Mouse (Mus musculus) heart, embryonic 12.5 days (tissue): ENCODE data around the gene Dgkb. TPM values are rescaled to one million over a fixed set of nuclear protein-coding genes. Genes with fewer than 3 reads are reported as not detected.

Experiments
- ATAC-seq: fragments of 200-750 bp; cut with Nextera tagmentation; 2 replicates; pipeline ENCODE4 v1.8.0; 2017; ENCODE audit warnings: moderate TSS enrichment, moderate library complexity; ENCODE audit not compliant: insufficient number of reproducible peaks, low FRiP score
- H3K27ac ChIP-seq: fragments of 300-500 bp; sonication (generic); 2 replicates; pipeline ENCODE4 v1.5.1; 2016; ENCODE audit warnings: mild to moderate bottlenecking, moderate library complexity; ENCODE audit not compliant: poor library complexity, severe bottlenecking
- H3K27me3 ChIP-seq: fragments of 300-500 bp; sonication (generic); replicated peaks from 2 replicates; pipeline ENCODE4 v1.6.1; 2016; ENCODE audit warnings: mild to moderate bottlenecking, moderate library complexity
- H3K36me3 ChIP-seq: fragments of 300-500 bp; sonication (generic); 2 replicates; pipeline ENCODE4 v1.6.1; 2016; ENCODE audit warnings: mild to moderate bottlenecking, moderate library complexity
- H3K4me1 ChIP-seq: fragments of 300-500 bp; sonication (generic); replicated peaks from 2 replicates; pipeline ENCODE4 v1.6.1; 2016; ENCODE audit warnings: mild to moderate bottlenecking
- H3K4me2 ChIP-seq: fragments of 300-500 bp; sonication (generic); 2 replicates; pipeline ENCODE4 v1.6.1; 2016; ENCODE audit warnings: mild to moderate bottlenecking, moderate library complexity
- H3K4me3 ChIP-seq: fragments of 300-500 bp; sonication (generic); 2 replicates; pipeline ENCODE4 v1.5.1; 2016; ENCODE audit warnings: mild to moderate bottlenecking
- H3K9ac ChIP-seq: fragments of 300-500 bp; sonication (generic); 2 replicates; pipeline ENCODE4 v1.6.1; 2016; ENCODE audit warnings: mild to moderate bottlenecking, moderate library complexity
- H3K9me3 ChIP-seq: fragments of 300-500 bp; sonication (generic); replicated peaks from 2 replicates; pipeline ENCODE4 v1.6.1; 2016; ENCODE audit warnings: mild to moderate bottlenecking, moderate library complexity
- WGBS: fragments of 180-500 bp; shearing (Covaris S2); methylation state at CpG from one replicate; pipeline ENCODE4 v1.1.7; 2016; 5-methylcytosine and 5-hydroxymethylcytosine counted together
- polyA plus RNA-seq: library from polyadenylated mRNA; unstranded; fragments of >200 nt; fragmentation: Nextera tagmentation; extraction: Ambion mirVana; gene quantifications from 2 replicates; pipeline ENCODE4 v1.2.1, GENCODE M21; 2016

The Dgkb gene
- polyA plus RNA-seq, 1 experiment from 2014 or later, result 0.13 TPM

DNA sequence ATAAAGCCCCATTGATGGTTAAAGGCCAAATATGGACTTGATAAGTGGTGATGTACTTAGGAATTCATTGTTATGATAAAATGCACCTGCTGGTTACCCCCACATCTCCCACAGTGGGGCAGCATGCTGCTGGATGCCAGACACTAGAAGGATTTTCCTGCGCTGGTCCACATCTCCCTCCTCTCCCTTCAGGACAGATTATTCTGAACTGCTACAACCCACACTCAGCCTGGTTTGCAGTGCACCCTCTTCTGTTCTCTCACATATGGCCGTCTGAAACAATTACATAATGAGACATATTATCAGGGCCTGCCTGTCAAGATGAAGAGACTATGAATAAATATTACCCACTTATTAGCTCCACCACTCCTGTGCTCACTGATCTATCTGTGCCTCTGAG is 780.6 kb downstream of the Dgkb start:
- no peaks in the 10 kb centered on the region for H3K36me3 ChIP-seq
- H3K9ac ChIP-seq, result no peak overlapping the region
- H3K27me3 ChIP-seq, result no peaks in the 10 kb centered on the region
- H3K4me2 ChIP-seq, result no peak overlapping the region
- 49% methylated on average over 2 of the region's 2 CpGs for WGBS
- no peak overlapping the region for H3K4me3 ChIP-seq
- H3K27ac ChIP-seq, result no peak overlapping the region
- no peaks in the 10 kb centered on the region for H3K9me3 ChIP-seq
- H3K4me1 ChIP-seq, result 0 out of 2 replicates have a peak, but pooled peaks cover 2% of the 10 kb centered on the region
- no peak for ATAC-seq

DNA sequence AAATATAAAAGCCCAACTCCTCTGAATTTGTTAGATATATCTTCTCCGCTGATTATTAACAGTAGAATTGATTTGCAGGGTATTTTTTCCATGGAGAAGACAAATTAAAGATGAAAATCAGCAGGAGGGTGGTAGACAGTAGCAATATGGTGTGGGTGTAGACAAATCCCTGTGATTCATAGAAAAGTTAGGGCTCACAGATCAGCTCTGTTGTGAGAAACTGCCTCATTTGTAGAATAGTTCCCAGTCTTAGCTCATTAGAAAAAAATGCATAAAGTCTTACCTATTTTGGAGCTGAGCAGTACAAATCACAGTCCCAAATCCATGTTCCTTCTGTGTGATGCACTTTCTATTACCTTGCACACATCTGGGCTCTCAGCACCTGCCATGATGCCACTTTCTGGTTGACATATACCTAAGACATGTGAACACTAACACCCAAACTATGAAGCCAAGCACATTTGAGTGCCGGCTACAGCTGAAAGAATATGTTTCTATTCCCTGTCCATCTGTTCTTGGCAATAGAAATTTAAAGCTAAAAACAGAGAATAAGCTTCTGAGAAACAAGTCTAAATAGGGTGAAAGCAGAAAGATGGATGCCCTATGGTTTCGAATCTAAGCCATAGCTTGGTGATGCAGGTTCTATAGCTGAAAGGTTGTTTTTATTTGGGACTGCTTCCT is 782.8 kb downstream of the Dgkb start:
- H3K9ac ChIP-seq, result no peak overlapping the region
- H3K27me3 ChIP-seq, result no peaks in the 10 kb centered on the region
- ATAC-seq, result no peak

DNA sequence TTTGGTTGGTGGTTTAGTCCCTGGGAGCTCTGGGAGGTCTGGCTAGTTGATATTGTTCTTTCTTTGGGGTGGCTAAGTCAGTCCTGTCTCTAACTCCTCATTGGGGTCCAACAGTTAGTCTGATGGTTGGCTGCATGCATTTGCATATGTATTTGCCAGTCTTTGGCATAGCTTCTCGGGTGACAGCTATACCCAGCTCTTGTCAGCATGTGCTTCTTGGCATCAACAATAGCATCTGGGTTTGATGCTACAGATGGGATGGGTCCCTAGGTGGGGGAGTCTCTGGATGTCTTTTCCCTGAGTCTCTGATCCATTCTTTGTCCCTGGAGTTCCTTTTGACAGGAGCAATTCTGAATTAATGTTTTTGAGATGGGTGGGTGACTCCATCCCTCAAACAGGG is 790.6 kb downstream of the Dgkb start:
- no peaks in the 10 kb centered on the region for H3K4me1 ChIP-seq
- WGBS, result 58% methylated on average over 1 of the region's 1 CpGs
- no peaks in the 10 kb centered on the region for H3K9me3 ChIP-seq

More for the DNA sequence above, 782.8 kb downstream of the Dgkb start:
- Histone ChIP-seq H3K36me3 (no peaks in the 10 kb centered on the region), H3K4me1 (no peaks in the 10 kb centered on the region), H3K9me3 (no peaks in the 10 kb centered on the region), H3K4me3 (no peak overlapping the region), H3K4me2 (no peak overlapping the region), H3K27ac (no peak overlapping the region)
- 80% methylated on average over 3 of the region's 3 CpGs for WGBS

DNA sequence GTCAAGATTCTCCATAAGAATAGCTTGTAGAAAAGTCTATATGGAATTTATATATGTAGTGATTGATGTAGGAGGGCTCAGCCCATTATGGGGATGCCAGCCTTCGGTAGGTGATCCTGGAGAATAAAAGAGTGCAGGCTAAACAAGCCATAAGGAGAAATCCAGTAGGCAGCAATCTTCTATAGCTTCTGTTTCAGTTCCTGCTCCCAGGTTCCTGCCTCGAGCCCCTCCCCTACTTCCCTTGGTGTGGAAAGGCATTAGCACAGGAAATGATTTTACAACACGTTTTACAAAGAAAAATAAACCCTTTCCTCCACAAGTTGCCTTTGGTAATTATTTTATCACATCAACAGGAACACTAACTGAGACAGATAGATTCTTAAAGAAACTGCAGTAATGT is 850.7 kb downstream of the Dgkb start:
- WGBS, result 46% methylated on average over 3 of the region's 3 CpGs

More for the DNA sequence above, 790.6 kb downstream of the Dgkb start:
- no peak for ATAC-seq
- H3K27ac ChIP-seq, result no peak overlapping the region
- H3K4me3 ChIP-seq, result no peak overlapping the region
- H3K27me3 ChIP-seq, result no peaks in the 10 kb centered on the region
- no peak overlapping the region for H3K4me2 ChIP-seq
- no peaks in the 10 kb centered on the region for H3K36me3 ChIP-seq
- no peak overlapping the region for H3K9ac ChIP-seq

More for the DNA sequence above, 850.7 kb downstream of the Dgkb start:
- H3K27me3 ChIP-seq, result no peaks in the 10 kb centered on the region
- H3K9ac ChIP-seq, result no peak overlapping the region
- H3K9me3 ChIP-seq, result no peaks in the 10 kb centered on the region
- H3K4me1 ChIP-seq, result no peaks in the 10 kb centered on the region
- no peak overlapping the region for H3K4me3 ChIP-seq
- no peak for ATAC-seq
- H3K27ac ChIP-seq, result no peak overlapping the region
- H3K4me2 ChIP-seq, result no peak overlapping the region
- H3K36me3 ChIP-seq, result no peaks in the 10 kb centered on the region
